ENCODE assay signal across 8 mouse cellular contexts in the genomic region with DNA sequence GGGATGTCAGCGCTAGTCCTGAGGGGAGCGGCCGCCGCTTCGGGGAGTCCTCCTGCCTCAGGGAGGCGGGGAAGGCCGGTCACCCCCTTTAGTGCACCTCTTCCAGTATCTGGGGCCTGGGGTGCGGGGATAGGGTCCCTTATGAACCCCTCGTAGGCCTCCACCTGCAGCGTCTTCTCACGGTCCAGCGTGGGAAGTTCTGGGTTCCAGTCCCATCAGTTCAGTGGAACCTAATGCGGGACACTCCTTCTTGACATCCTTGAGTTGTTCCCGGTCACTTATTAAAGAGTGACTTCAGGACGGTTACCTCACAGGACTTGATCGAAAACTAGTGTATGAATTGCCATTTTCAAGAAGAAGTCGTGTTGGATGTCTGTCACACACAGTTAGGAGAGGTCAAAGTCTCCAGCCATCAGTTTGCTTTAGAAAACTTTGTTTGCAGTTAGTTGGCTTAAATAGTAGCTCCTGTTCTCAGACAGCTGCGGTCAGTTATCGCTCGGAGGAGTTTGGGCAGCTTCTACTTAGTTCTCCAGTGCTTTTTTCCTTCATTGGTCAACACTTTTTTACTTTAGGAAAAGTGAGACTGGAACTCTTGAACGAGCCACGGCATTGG. TPM values are rescaled to one million over a fixed set of nuclear protein-coding genes. Genes with fewer than 3 reads are reported as not detected.
DNase-seq lines count a peak whose midpoint lies in the region; ATAC-seq and TF ChIP-seq lines count a peak whose summit lies in the region.

No protein-coding gene starts in this region.

- H3K4me3 ChIP-seq in ES-Bruce4 (ENCODE audit: low read depth, low read length): peak overlapping the region; percentile 83
- peak overlapping the region; percentile 87 for H3K4me3 ChIP-seq in forebrain, postnatal 0 days (ENCODE audit: low read depth, low read length)
- peak overlapping the region; percentile 76 for H3K4me3 ChIP-seq in neural tube, embryonic 12.5 days

- TF ChIP-seq CTCF in ES-Bruce4 (IDR thresholded peaks at IDR 0.05; ENCODE audit: low read depth, low read length): no peak
- no peak for TF ChIP-seq CTCF in forebrain, postnatal 0 days (IDR thresholded peaks at IDR 0.05; ENCODE audit: low read depth)

- TF ChIP-seq POLR2A in ES-Bruce4 (IDR thresholded peaks at IDR 0.05; ENCODE audit: insufficient read depth, low read length): no peak

- no peaks in the 10 kb centered on the region for H3K36me3 ChIP-seq in ES-Bruce4 (ENCODE audit: control insufficient read depth, insufficient read depth, low read length, poor library complexity, severe bottlenecking)
- H3K36me3 ChIP-seq in forebrain, postnatal 0 days (ENCODE audit: insufficient read depth): no peaks in the 10 kb centered on the region
- H3K36me3 ChIP-seq in neural tube, embryonic 12.5 days: no peaks in the 10 kb centered on the region

- no peaks in the 10 kb centered on the region; the same call in 1 of the 2 replicates for H3K9me3 ChIP-seq in ES-Bruce4 (replicated peaks; ENCODE audit: control insufficient read depth, insufficient read depth, low read length, poor library complexity, severe bottlenecking)
- no peaks in the 10 kb centered on the region for H3K9me3 ChIP-seq in forebrain, postnatal 0 days (ENCODE audit: low read length)
- no peaks in the 10 kb centered on the region for H3K9me3 ChIP-seq in neural tube, embryonic 12.5 days

- intact Hi-C loops in gastrocnemius, postnatal 36 days (cut with DNase I): no loop called here
- intact Hi-C loops in left cerebral cortex, postnatal 10 days (cut with DNase I): no loop called here

- peak overlapping the region; percentile 75 for H3K9ac ChIP-seq in ES-Bruce4 (ENCODE audit: low read depth, poor library complexity, severe bottlenecking)
- H3K9ac ChIP-seq in forebrain, postnatal 0 days: peak overlapping the region; percentile 88
- peak overlapping the region; percentile 79 for H3K9ac ChIP-seq in neural tube, embryonic 12.5 days

- DNase-seq in 3T3-L1 (ENCODE audit: low read depth, low spot score): peak; percentile 27
- no peak for DNase-seq in forebrain, postnatal 0 days
- DNase-seq in kidney, postnatal 10 days: peak; percentile 24
- DNase-seq in gastrocnemius, postnatal 36 days: no peak
- DNase-seq in left cerebral cortex, postnatal 10 days (ENCODE audit: extremely low spot score in 1 of 2, low spot score in 2 of 2): no peak
- DNase-seq in ovary, adult 18-20 months (ENCODE audit: low spot score): no peak

- H3K4me2 ChIP-seq in forebrain, postnatal 0 days (ENCODE audit: low read depth): peak overlapping the region; percentile 82
- H3K4me2 ChIP-seq in neural tube, embryonic 12.5 days (replicated peaks): peak overlapping the region; percentile 93

- no peaks in the 10 kb centered on the region for H3K4me1 ChIP-seq in ES-Bruce4 (ENCODE audit: control insufficient read depth, insufficient read depth, low read length)
- H3K4me1 ChIP-seq in forebrain, postnatal 0 days (ENCODE audit: insufficient read depth): peaks cover 10% of the 10 kb centered on the region; the same call in 1 of the 2 replicates
- peaks cover 9% of the 10 kb centered on the region for H3K4me1 ChIP-seq in neural tube, embryonic 12.5 days

- no peak for TF ChIP-seq EP300 in ES-Bruce4 (IDR thresholded peaks at IDR 0.05; ENCODE audit: insufficient read depth, low read depth, low read length)

- no peak for ATAC-seq in forebrain, postnatal 0 days
- no peak for ATAC-seq in neural tube, embryonic 12.5 days (ENCODE audit: low FRiP score, low read depth)

- 17% methylated on average over 22 of the region's 22 CpGs for WGBS in forebrain, postnatal 0 days
- 21% methylated on average over 22 of the region's 22 CpGs for WGBS in neural tube, embryonic 12.5 days

- no peaks in the 10 kb centered on the region for H3K27me3 ChIP-seq in ES-Bruce4 (ENCODE audit: control insufficient read depth, insufficient read depth, low read length, poor library complexity, severe bottlenecking)
- no peaks in the 10 kb centered on the region for H3K27me3 ChIP-seq in forebrain, postnatal 0 days (ENCODE audit: insufficient read depth, low read length)
- no peaks in the 10 kb centered on the region for H3K27me3 ChIP-seq in neural tube, embryonic 12.5 days (replicated peaks)

- H3K27ac ChIP-seq in ES-Bruce4 (ENCODE audit: insufficient read depth, low read length): no peak overlapping the region
- peak overlapping the region; percentile 74 for H3K27ac ChIP-seq in forebrain, postnatal 0 days (ENCODE audit: low read depth, low read length)
- H3K27ac ChIP-seq in neural tube, embryonic 12.5 days: no peak overlapping the region

RNA-seq across cellular contexts. Expression of gene Inpp5f, which starts 0.8 kb away (rescaled TPM):
- polyA plus RNA-seq in ES-Bruce4 (2011; ENCODE audit: insufficient read depth, insufficient read length, low read depth, missing spikeins): 36.4 and 40.6 TPM in 2 replicates
- 334 and 420 TPM in 2 replicates for total RNA-seq in forebrain, postnatal 0 days (2014; rRNA removed)
- polyA plus RNA-seq in forebrain, postnatal 0 days (2015; fragmentation: Nextera tagmentation; extraction: Ambion mirVana): 270 and 361 TPM in 2 replicates
- 140 and 170 TPM in 2 replicates for polyA plus RNA-seq in neural tube, embryonic 12.5 days (2016; fragmentation: Nextera tagmentation; extraction: Ambion mirVana)
- 1 to 10 TPM; 2.9 to 3.2 TPM for total RNA-seq in gastrocnemius, postnatal 36 days (2021)
- total RNA-seq in left cerebral cortex, postnatal 10 days (2021): 100 to 1,000 TPM; 267 to 278 TPM

Comparison
In these comparisons a context has a peak if more than half of its experiments do, and no peak if none do; other contexts are left out.
1. DNase-seq: peak in 3T3-L1 (single experiment) and kidney, postnatal 10 days (single experiment); none in forebrain, postnatal 0 days (single experiment), gastrocnemius, postnatal 36 days (0 of 2), left cerebral cortex, postnatal 10 days (0 of 2) and ovary, adult 18-20 months (single experiment).
2. RNA of gene Inpp5f, which starts 0.8 kb away (total RNA-seq): 334 to 420 TPM in forebrain, postnatal 0 days and 267 to 278 TPM in left cerebral cortex, postnatal 10 days; 2.9 to 3.2 TPM in gastrocnemius, postnatal 36 days; every median in the first group is over 10 times any median in the second.
3. Peak in every context shown above with its lines, with median percentiles within 50 percentile points of each other: H3K4me3 ChIP-seq and H3K9ac ChIP-seq.